Mouse (Mus musculus) forebrain, embryonic 14.5 days (tissue): Measurements from ENCODE around the gene Ktn1. TPM values are rescaled to one million over a fixed set of nuclear protein-coding genes. Genes with fewer than 3 reads are reported as not detected.

Experiments
- ATAC-seq: fragments of 200-750 bp; cut with Nextera tagmentation; 2 replicates; pipeline ENCODE4 v1.8.0; 2017; ENCODE audit warnings: mild to moderate bottlenecking, moderate library complexity
- DNase-seq: peaks from one replicate; pipeline ENCODE4 v3.0.0-alpha.2; 2015; ENCODE audit warnings: low spot score
- H3K27ac ChIP-seq: fragments of 300-500 bp; sonication (generic); 2 replicates; pipeline ENCODE4 v1.5.1; 2014; ENCODE audit warnings: low read depth, mild to moderate bottlenecking, control low read depth, low read length, moderate library complexity
- H3K27me3 ChIP-seq: fragments of 300-500 bp; sonication (generic); replicated peaks from 2 replicates; pipeline ENCODE4 v1.6.1; 2014; ENCODE audit warnings: low read length, control low read depth, mixed read lengths; ENCODE audit not compliant: control insufficient read depth, insufficient read depth
- H3K36me3 ChIP-seq: fragments of 300-500 bp; sonication (generic); 2 replicates; pipeline ENCODE4 v1.6.1; 2014; ENCODE audit warnings: low read length, control low read depth; ENCODE audit not compliant: control insufficient read depth, insufficient read depth
- H3K4me1 ChIP-seq: fragments of 300-500 bp; sonication (generic); 2 replicates; pipeline ENCODE4 v1.6.1; 2014; ENCODE audit warnings: antibody characterized with exemption, low read length, control low read depth; ENCODE audit not compliant: control insufficient read depth, insufficient read depth
- H3K4me2 ChIP-seq: fragments of 300-500 bp; sonication (generic); 2 replicates; pipeline ENCODE4 v1.6.1; 2014; ENCODE audit warnings: mild to moderate bottlenecking, control low read depth, low read length
- H3K4me3 ChIP-seq: fragments of 300-500 bp; sonication (generic); 2 replicates; pipeline ENCODE4 v1.5.1; 2014; ENCODE audit warnings: low read depth, low read length, control low read depth
- H3K9ac ChIP-seq: fragments of 300-500 bp; sonication (generic); 2 replicates; pipeline ENCODE4 v1.6.1; 2014; ENCODE audit warnings: mild to moderate bottlenecking, low read length, control low read depth, moderate library complexity
- H3K9me3 ChIP-seq: fragments of 300-500 bp; sonication (generic); replicated peaks from 2 replicates; pipeline ENCODE4 v1.6.1; 2016; ENCODE audit warnings: low read length, control low read depth, mixed read lengths; ENCODE audit not compliant: control insufficient read depth
- WGBS: fragments of 180-500 bp; shearing (Covaris S2); extraction: QIAGEN DNeasy Blood & Tissue Kit; methylation state at CpG from one replicate; pipeline ENCODE4 v1.1.7; 2014; 5-methylcytosine and 5-hydroxymethylcytosine counted together
- polyA plus RNA-seq: library from polyadenylated mRNA; unstranded; fragments of >200 nt; fragmentation: Nextera tagmentation; extraction: Ambion mirVana; gene quantifications from 2 replicates; pipeline ENCODE4 v1.2.1, GENCODE M21; 2014

Gene Ktn1
- polyA plus RNA-seq, 1 experiment from 2014 or later, result 56.5 TPM

GRCm38 (mm10) chr14:47650338-47650720, 2.1 kb downstream of the Ktn1 start:
- WGBS, result 19% methylated on average over 6 of the region's 6 CpGs
- no peak overlapping the region for H3K27ac ChIP-seq
- H3K9ac ChIP-seq, result peak overlapping the region; percentile 96
- peaks cover 7% of the 10 kb centered on the region for H3K4me1 ChIP-seq
- H3K4me2 ChIP-seq, result peak overlapping the region; percentile 84
- peak overlapping the region; percentile 98 for H3K4me3 ChIP-seq
- H3K9me3 ChIP-seq, result no peaks in the 10 kb centered on the region
- ATAC-seq, result no peak
- H3K36me3 ChIP-seq, result no peaks in the 10 kb centered on the region
- H3K27me3 ChIP-seq, result no peaks in the 10 kb centered on the region
- no peak for DNase-seq

GRCm38 (mm10) chr14:47651272-47651671, 3.0 kb downstream of the Ktn1 start:
- no peak overlapping the region for H3K9ac ChIP-seq
- 92% methylated on average over 4 of the region's 4 CpGs for WGBS
- no peak for ATAC-seq

DNA sequence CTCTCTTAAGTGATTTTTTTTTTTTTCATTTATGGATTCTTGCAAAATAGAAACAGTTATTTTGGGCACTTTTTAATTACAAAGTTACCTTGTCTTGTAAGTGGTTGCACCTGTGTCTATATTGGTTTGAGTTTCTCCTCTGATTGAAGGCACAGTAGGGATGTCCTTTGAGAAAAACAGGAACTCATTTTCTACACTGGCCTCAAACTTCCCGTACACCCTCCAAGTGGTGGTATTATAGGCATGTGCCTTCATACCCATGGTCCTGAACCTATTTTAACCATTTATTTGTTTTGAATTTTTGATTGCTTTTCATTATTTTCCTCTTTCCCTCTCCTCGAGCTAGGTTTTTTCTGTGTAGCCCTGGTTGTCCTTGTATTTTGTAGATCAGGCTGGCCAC, 7.2 kb downstream of the Ktn1 start:
- Histone ChIP-seq H3K4me1 (peaks cover 5% of the 10 kb centered on the region), H3K4me3 (no peak overlapping the region), H3K27me3 (no peaks in the 10 kb centered on the region), H3K27ac (no peak overlapping the region), H3K9ac (no peak overlapping the region), H3K4me2 (no peak overlapping the region), H3K9me3 (no peaks in the 10 kb centered on the region), H3K36me3 (no peaks in the 10 kb centered on the region)
- ATAC-seq (no peak), DNase-seq (no peak)
- 97% methylated on average over 2 of the region's 2 CpGs for WGBS

More at GRCm38 (mm10) chr14:47651272-47651671, 3.0 kb downstream of the Ktn1 start:
- Histone ChIP-seq H3K27ac (no peak overlapping the region), H3K9me3 (no peaks in the 10 kb centered on the region), H3K36me3 (no peaks in the 10 kb centered on the region), H3K4me1 (peaks cover 7% of the 10 kb centered on the region), H3K4me2 (no peak overlapping the region), H3K27me3 (no peaks in the 10 kb centered on the region), H3K4me3 (no peak overlapping the region)
- DNase-seq, result no peak

- Histone ChIP-seq H3K9me3 (no peaks in the 10 kb centered on the region), H3K4me1 (no peaks in the 10 kb centered on the region), H3K36me3 (peaks cover 12% of the 10 kb centered on the region; the same call in 1 of the 2 replicates), H3K4me2 (no peak overlapping the region), H3K27ac (no peak overlapping the region), H3K27me3 (no peaks in the 10 kb centered on the region), H3K9ac (no peak overlapping the region), H3K4me3 (no peak overlapping the region)
- DNase-seq, result no peak
- no peak for ATAC-seq
- WGBS, result 83% methylated on average over 11 of the region's 11 CpGs
These were observed 15.7 kb downstream of the Ktn1 start for GRCm38 (mm10) chr14:47663844-47664469.

- ATAC-seq (no peak), DNase-seq (no peak)
- Histone ChIP-seq H3K4me1 (no peaks in the 10 kb centered on the region), H3K4me3 (no peak overlapping the region), H3K27ac (no peak overlapping the region), H3K9me3 (no peaks in the 10 kb centered on the region), H3K4me2 (no peak overlapping the region), H3K36me3 (peaks cover 12% of the 10 kb centered on the region; the same call in 1 of the 2 replicates), H3K9ac (no peak overlapping the region), H3K27me3 (no peaks in the 10 kb centered on the region)
These were observed 16.2 kb downstream of the Ktn1 start for GRCm38 (mm10) chr14:47664470-47664864.

GRCm38 (mm10) chr14:47665061-47665778, 17.0 kb downstream of the Ktn1 start:
- WGBS, result 91% methylated on average over 5 of the region's 5 CpGs
- no peak for ATAC-seq

GRCm38 (mm10) chr14:47668096-47668495, 19.8 kb downstream of the Ktn1 start:
- Histone ChIP-seq H3K27me3 (no peaks in the 10 kb centered on the region), H3K4me1 (no peaks in the 10 kb centered on the region), H3K9me3 (no peaks in the 10 kb centered on the region), H3K4me2 (no peak overlapping the region), H3K27ac (no peak overlapping the region), H3K9ac (no peak overlapping the region), H3K36me3 (peaks cover 13% of the 10 kb centered on the region), H3K4me3 (no peak overlapping the region)
- ATAC-seq (peak; percentile 34; the same call in 1 of the 2 replicates), DNase-seq (peak; percentile 51)

More at GRCm38 (mm10) chr14:47665061-47665778, 17.0 kb downstream of the Ktn1 start:
- Histone ChIP-seq H3K4me1 (no peaks in the 10 kb centered on the region), H3K27ac (no peak overlapping the region), H3K36me3 (peaks cover 12% of the 10 kb centered on the region; the same call in 1 of the 2 replicates), H3K27me3 (no peaks in the 10 kb centered on the region), H3K9ac (no peak overlapping the region), H3K9me3 (no peaks in the 10 kb centered on the region), H3K4me2 (no peak overlapping the region), H3K4me3 (no peak overlapping the region)
- DNase-seq, result no peak

DNA sequence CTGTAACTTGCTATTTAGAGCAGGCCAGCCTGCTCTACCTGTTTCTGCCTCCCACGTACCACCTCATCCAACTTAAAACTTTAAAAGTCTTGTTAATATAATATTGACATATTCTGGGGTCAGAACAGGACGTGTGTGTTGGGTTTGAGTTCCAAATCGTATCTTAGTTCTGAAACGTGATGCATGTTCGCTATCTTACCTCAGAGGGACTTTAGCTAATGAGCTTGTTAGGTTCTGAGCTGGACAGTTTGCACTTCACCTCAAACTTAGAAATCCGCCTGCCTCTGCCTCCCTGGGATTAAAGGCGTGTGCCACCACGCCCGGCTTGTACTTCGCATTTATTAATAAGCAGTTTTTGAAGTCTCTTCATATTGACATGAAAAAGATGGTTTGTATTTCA, 34.6 kb downstream of the Ktn1 start:
- H3K27ac ChIP-seq, result no peak overlapping the region
- H3K4me1 ChIP-seq, result no peaks in the 10 kb centered on the region
- H3K27me3 ChIP-seq, result no peaks in the 10 kb centered on the region
- ATAC-seq (no peak), DNase-seq (no peak)
- H3K4me3 ChIP-seq, result no peak overlapping the region
- no peak overlapping the region for H3K9ac ChIP-seq
- H3K4me2 ChIP-seq, result no peak overlapping the region
- peaks cover 75% of the 10 kb centered on the region for H3K36me3 ChIP-seq
- no peaks in the 10 kb centered on the region for H3K9me3 ChIP-seq
- WGBS, result 95% methylated on average over 10 of the region's 10 CpGs

- peaks cover 72% of the 10 kb centered on the region for H3K36me3 ChIP-seq
- H3K4me1 ChIP-seq, result no peaks in the 10 kb centered on the region
- H3K4me3 ChIP-seq, result no peak overlapping the region
- H3K4me2 ChIP-seq, result no peak overlapping the region
- ATAC-seq, result no peak
- 82% methylated on average over 5 of the region's 5 CpGs for WGBS
- no peak overlapping the region for H3K27ac ChIP-seq
- H3K9me3 ChIP-seq, result no peaks in the 10 kb centered on the region
- H3K27me3 ChIP-seq, result no peaks in the 10 kb centered on the region
- DNase-seq, result no peak
- H3K9ac ChIP-seq, result no peak overlapping the region
These were observed 36.3 kb downstream of the Ktn1 start for GRCm38 (mm10) chr14:47684579-47684978.
